Mouse (Mus musculus): Measurements from ENCODE around the gene Cplane1.
A peak's percentile ranks its signal among the peaks of the same experiment; 100 is the strongest.
"Not testable (repeated sequence)": the region's sequence is repeated elsewhere in the genome, so short reads cannot be mapped to it uniquely, and the experiment has no call there.

The Cplane1 gene

GRCm38 (mm10) chr15:8168591-8169265 is at the start of gene Cplane1:
Gene Cplane1, plus strand, starts transcription at chr15:8169106.
- peak; percentile 97 for ATAC-seq (ENCODE audit: insufficient number of reproducible peaks, low FRiP score, low TSS enrichment)

GRCm38 (mm10) chr15:8129281-8129680 is 39.6 kb upstream of the Cplane1 start:
- no peak for ATAC-seq (ENCODE audit: insufficient number of reproducible peaks, low FRiP score, low TSS enrichment)

DNA sequence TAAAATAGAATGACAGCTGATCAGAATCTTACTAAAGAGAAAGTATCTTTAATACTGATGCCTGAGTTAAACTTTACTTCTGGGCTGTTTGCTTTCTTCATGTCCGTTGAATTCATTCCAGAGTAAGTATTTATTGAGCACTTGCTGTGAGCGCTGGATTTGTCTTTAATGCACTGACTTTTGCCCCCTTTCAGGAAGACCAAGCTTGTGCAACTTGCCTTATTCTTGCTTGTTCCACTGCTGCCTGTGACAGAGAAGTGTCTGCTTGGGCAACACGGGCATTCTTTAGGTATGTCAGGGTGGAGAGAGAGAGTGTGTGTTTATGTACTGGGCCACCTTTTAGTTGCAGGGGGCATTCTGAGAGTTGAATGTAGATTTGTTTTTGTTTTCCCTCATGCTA is 37.6 kb upstream of the Cplane1 start:
- ATAC-seq (ENCODE audit: insufficient number of reproducible peaks, low FRiP score, low TSS enrichment), result no peak

DNA sequence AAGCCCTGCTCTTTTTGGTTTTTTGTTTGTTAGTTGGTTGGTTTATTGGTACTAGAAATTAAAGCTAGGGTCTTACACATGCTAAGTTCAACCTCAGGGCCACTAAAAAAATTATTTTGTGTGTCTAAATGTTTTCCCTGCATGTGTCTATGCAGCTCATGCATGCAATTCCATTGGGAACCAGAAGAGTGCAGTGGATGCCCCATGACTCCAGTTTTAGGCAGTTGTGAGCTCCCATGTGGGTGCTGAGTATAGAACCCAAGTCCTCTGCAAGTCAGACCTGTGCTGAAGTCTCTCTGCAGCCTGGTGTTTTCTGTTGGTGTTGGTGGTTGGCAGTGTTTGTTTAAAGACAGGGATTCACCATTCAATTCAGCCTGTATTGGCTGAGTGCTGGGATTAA is 37.1 kb upstream of the Cplane1 start:
- no peak for ATAC-seq (ENCODE audit: insufficient number of reproducible peaks, low FRiP score, low TSS enrichment)

GRCm38 (mm10) chr15:8135606-8136005 is 33.3 kb upstream of the Cplane1 start:
- no peak for ATAC-seq (ENCODE audit: insufficient number of reproducible peaks, low FRiP score, low TSS enrichment)

DNA sequence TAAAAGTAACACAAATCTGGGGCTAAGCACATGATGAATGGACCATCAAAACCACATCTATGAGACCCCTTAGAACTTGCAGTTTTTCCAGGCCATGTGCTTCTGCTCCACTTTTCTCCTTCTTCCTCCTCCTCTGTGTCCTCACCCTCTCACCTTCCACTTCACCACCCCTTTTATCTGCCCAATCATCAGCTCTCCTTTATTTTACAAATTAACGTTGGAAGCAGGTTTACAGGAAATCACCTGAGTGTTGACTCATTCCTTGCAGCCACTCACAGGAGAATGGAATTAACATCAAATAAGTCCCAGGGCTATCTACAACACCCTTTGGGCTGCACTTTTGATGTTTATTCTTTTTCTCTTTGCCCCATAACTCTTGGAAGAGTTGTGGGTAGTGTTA is 7.1 kb upstream of the Cplane1 start:
- ATAC-seq (ENCODE audit: insufficient number of reproducible peaks, low FRiP score, low TSS enrichment), result no peak

DNA sequence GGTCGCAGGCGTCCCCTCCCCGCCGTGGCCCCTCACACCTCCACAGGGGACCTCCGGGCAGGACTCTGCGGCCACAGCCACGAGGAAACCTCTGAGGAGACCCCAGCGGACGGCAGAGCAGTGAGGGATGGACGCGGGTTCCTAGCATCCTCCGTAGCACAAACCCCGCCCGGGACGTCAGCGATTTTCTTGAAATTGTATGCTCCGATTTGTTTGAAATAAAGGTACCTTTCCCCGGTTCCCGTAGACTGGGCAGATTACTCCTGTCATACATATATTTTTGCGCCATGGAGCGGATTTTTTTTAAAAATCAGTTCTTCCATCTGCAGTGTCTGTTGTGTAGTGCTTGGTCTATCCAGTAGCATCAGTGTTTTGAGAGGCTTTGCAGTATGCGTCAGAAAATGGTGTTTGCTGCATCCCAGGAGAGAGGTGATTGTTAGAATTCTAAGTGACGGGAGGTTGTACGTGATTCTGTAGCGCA is 400 bp downstream of the Cplane1 start:
- peak; percentile 65 for ATAC-seq (ENCODE audit: insufficient number of reproducible peaks, low FRiP score, low TSS enrichment)

- ATAC-seq (ENCODE audit: insufficient number of reproducible peaks, low FRiP score, low TSS enrichment), result no peak
Observed at GRCm38 (mm10) chr15:8189563-8189962, 20.7 kb downstream of the Cplane1 start.

DNA sequence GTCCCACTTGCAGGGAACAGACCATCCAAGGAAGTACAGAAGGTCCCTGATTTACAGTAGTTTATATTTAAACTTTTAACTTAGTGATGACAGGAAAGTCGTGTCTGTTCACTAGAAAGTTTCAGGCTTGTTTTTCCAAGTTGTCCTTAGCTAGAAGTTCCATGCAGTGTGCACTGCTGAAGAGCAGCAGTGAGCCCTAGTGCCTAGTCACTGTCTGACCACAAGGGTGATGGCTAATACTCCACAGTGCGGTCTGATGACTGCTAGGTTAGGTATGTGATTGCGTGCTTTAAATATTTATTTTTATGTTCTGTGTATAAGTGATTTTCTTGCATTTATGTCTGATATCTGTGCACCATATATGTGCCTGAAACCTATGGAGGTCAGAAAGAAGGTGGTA is 21.5 kb downstream of the Cplane1 start:
- ATAC-seq (ENCODE audit: insufficient number of reproducible peaks, low FRiP score, low TSS enrichment), result no peak

DNA sequence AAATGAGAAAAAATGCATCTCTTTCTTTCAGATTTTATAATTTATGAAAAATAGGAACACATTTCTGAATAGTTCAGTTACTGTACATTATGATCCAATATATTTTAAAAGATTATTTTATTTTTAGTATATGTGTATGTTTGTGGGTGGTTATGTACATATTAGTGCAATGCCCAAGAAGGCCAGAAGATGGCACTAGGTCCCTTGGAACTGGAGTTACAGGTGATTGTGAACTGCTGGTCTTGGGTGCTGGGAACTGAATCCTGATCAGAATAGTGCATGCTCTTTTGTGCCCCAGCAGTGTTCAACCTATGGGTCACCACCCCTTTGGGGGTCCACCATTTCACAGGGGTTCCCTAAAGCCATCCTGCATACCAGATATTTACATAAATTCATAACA is 31.4 kb downstream of the Cplane1 start:
- no peak for ATAC-seq (ENCODE audit: insufficient number of reproducible peaks, low FRiP score, low TSS enrichment)

DNA sequence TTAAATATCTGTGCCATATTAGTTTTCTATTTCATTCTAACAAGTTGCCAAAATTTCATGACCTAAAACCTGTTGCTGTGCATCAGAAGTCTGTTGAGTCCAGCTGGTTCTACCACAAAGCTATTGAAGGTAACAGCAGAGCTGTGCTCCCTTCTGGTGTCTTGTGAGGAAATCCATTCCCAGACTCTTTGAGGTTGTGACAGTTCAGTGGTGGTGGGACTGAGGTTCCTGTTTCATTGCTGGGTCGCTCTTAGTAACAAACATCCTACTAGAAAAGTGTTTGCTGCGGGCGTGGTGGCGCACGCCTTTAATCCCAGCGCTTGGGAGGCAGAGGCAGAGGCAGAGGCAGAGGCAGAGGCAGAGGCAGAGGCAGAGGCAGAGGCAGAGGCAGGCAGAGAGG is 39.5 kb downstream of the Cplane1 start:
- ATAC-seq (ENCODE audit: insufficient number of reproducible peaks, low FRiP score, low TSS enrichment), result no peak

DNA sequence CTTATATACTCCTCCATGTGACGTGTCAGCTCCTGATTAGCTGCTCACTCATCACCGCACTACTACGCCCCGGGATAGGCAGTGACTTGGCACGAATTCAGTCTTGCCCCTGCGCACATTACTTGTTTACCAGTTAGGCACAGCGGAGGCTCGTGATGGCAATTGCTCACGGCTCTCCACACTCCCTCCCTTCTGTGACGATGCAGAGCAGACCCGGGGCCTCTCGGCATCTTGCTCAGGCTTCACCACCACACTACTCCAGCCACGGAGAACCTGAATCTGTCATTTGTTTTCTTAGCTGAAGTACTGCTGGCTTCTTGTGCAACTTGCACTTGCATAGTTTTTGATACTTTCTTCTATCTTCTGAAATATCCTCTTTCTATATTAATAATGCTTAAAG is 45.9 kb downstream of the Cplane1 start:
- no peak for ATAC-seq (ENCODE audit: insufficient number of reproducible peaks, low FRiP score, low TSS enrichment)

- ATAC-seq (ENCODE audit: insufficient number of reproducible peaks, low FRiP score, low TSS enrichment), result not testable (repeated sequence)
Observed at GRCm38 (mm10) chr15:8234167-8234566, 65.3 kb downstream of the Cplane1 start.

GRCm38 (mm10) chr15:8265946-8266345 is 97.0 kb downstream of the Cplane1 start:
- ATAC-seq (ENCODE audit: insufficient number of reproducible peaks, low FRiP score, low TSS enrichment), result no peak

GRCm38 (mm10) chr15:8267211-8267610 is 98.3 kb downstream of the Cplane1 start:
- no peak for ATAC-seq (ENCODE audit: insufficient number of reproducible peaks, low FRiP score, low TSS enrichment)

GRCm38 (mm10) chr15:8268231-8268630 is 99.3 kb downstream of the Cplane1 start:
- ATAC-seq (ENCODE audit: insufficient number of reproducible peaks, low FRiP score, low TSS enrichment), result no peak

GRCm38 (mm10) chr15:8271952-8272351 is 103.0 kb downstream of the Cplane1 start:
- no peak for ATAC-seq (ENCODE audit: insufficient number of reproducible peaks, low FRiP score, low TSS enrichment)

DNA sequence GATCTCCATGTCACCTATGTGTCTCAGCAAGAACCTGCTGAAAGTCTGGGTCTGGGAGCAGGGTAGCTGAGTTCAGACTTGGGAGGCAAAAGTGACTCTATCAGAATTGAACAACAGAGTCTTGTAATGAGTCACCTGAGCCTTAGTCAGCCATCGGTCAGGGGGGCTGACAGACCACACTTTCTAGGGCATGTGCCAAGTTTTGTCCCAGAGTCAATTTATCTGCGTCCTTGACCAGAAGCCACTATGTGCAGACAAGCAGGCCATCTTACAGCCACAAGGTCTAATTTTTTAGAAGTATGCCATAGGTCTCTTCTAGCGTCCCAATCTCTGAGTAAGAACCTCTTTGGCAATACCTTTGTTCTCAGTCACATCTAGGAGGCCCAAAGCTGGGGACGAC is 109.0 kb downstream of the Cplane1 start:
- not testable (repeated sequence) for ATAC-seq (ENCODE audit: insufficient number of reproducible peaks, low FRiP score, low TSS enrichment)

GRCm38 (mm10) chr15:8279320-8279779 is 110.4 kb downstream of the Cplane1 start:
- no peak for ATAC-seq (ENCODE audit: insufficient number of reproducible peaks, low FRiP score, low TSS enrichment)

- ATAC-seq (ENCODE audit: insufficient number of reproducible peaks, low FRiP score, low TSS enrichment), result no peak
Observed at GRCm38 (mm10) chr15:8279929-8280610, 111.2 kb downstream of the Cplane1 start.

- peak; percentile 49 for ATAC-seq (ENCODE audit: insufficient number of reproducible peaks, low FRiP score, low TSS enrichment)
Observed at GRCm38 (mm10) chr15:8281701-8282100, 112.8 kb downstream of the Cplane1 start.

GRCm38 (mm10) chr15:8282155-8282554 is 113.2 kb downstream of the Cplane1 start:
- no peak for ATAC-seq (ENCODE audit: insufficient number of reproducible peaks, low FRiP score, low TSS enrichment)

Measured in cerebellum, adult (tissue).